Mouse (Mus musculus): ENCODE measurements around the gene Nfil3.

DNA sequence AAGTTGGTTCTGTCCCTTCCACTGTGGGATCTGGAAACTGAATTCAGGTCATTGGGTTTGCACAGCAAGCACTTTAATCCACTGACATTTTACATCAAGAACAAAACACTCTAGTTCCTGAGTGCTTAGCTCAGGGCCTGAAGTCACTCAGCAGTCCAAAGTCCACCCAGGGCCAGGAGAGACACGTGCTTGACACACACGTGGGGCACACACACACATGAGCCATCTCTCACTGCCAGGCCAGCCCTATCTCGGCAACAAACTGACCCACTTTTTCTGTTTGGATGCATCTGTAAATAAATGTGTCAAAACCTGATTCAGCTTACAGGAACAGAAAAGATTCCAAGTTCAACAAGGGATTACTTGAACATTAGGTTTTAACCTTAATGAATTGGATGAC is 6.2 kb downstream of the Nfil3 start:
- no peak for TF ChIP-seq ZNF384 (IDR thresholded peaks at IDR 0.05; ENCODE audit: low read depth, low read length)
- no peak for TF ChIP-seq MAFK (IDR thresholded peaks at IDR 0.05; ENCODE audit: insufficient read depth, low read depth, low read length)

All from ES-E14 (cell line).